Mouse (Mus musculus) thymus, postnatal 4 days (tissue): ENCODE results near the gene Plxdc1.
"Not testable (repeated sequence)": the region's sequence is repeated elsewhere in the genome, so short reads cannot be mapped to it uniquely, and the experiment has no call there.

Experiments
- DNase-seq: peaks from one replicate; pipeline ENCODE4 v3.0.0; 2021

Plxdc1 gene

DNA sequence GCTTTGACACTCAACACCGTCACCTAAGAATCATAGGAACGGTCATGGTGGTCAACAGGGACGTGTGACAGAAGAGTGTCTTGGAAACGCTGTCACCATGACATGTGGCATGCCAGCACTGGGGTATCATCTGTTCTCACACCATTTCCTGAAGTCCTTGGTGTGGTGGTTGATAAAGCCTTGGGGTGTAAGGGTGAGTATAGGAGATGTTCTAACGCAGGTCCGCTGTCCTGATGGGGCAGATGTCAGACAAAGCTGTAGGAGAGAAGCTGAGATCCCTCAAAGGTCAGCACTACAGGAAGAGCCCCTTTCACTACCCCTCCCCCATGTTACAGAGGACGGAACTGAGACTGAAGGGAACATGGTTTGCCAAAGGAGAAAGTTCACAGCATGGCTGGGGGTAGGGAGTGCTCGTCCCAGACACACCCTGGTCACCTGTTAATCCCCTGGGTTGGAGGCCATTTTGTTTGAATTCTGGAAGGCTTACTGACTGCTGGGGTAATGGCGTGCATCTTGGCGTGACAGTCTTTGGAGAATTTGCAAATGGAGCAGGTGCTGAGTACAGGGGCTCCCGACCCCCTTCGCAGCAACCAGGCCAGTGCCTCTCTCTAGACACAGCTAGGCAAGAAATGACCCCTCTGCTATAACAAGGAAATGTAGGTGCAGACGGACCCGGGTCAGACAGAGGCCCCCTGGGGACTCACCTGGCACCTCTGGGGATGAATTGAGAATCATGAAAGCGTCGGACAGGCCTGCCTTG lies 32.9 kb downstream of the Plxdc1 start:
- DNase-seq = no peak

DNA sequence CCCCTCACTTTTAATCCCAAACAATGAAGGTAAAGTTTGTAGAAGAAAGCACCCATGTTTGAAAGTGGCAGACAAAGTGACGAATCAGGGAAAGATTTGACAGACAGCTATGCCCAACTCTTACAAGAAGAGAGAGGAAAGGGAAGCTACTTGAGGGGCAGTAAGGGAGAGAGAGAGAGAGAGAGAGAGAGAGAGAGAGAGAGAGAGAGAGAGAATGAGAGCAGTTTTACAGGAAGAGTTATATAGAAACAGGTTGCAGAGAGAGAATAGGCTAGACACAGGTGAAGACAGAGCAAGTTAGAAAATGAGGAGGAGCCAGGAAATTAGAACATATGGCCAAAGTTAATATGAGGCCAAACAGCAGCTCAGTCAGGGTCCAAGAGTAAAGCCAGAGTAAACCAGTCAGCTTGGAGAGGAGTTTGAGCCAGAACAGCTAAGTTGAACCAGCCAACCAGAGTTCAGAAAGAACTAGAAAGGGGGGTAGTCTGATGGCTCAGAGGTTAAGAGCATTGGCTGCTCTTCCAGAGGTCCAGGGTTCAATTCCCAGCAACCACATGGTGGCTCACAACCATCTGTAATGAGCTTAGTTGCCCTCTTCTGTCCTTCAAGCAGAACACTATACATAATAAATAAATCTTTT lies 33.8 kb downstream of the Plxdc1 start:
- DNase-seq = no peak

DNA sequence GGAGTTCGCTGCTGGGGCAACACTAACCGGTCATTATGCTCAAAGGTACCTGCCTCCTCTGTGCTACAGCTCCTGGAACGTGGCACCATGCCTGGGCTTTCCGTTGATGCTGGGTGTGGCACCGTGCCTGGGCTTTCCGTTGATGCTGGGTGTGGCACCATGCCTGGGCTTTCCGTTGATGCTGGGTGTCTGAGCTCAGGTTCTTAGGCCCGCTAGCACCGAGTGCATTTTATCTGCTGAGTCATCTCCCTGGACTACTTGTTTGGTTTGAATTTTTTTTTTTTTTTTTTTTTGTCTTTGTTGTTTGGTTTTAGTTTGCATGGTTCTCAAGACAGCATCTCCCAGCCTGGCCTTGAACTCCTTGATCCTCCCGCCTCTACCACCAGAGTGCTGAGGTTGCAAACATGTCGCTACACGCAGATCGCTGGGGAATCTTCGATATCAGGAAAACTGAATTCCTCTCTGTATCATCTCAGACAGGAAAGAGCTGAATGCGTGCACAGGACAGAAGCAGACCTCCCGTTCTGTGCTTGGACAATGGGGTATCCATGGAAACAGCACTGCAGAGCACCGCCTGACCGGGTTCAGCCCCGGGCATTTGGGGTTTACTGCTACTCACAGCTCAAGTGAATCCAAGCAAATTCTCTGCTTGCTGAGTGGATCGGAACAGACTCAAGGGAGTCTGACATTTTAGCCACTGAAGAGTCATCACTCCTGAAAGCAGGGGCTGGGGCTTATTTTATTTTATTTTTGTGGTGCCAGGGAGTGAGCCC lies 36.4 kb downstream of the Plxdc1 start:
- DNase-seq = no peak

DNA sequence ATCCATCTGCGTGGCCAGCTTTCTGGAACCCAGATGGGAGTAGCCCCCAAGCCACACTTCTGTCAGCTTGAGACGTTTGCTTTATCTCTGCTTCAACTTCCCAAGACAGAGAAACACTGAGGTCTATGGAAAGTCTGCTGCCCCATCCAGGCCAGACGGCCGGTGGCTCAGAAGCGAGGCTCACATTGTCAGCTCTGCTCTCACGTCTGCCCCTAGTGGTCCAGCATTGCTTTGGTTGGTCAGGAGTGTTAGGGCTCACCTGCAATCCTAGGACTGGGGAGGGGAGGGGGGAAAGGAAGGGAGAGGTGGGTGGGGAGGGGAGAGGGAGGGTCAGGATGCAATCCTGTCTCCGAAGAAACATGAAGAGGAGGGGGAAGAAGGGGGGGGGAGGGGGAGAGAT lies 38.8 kb downstream of the Plxdc1 start:
- DNase-seq = peak; percentile 75

DNA sequence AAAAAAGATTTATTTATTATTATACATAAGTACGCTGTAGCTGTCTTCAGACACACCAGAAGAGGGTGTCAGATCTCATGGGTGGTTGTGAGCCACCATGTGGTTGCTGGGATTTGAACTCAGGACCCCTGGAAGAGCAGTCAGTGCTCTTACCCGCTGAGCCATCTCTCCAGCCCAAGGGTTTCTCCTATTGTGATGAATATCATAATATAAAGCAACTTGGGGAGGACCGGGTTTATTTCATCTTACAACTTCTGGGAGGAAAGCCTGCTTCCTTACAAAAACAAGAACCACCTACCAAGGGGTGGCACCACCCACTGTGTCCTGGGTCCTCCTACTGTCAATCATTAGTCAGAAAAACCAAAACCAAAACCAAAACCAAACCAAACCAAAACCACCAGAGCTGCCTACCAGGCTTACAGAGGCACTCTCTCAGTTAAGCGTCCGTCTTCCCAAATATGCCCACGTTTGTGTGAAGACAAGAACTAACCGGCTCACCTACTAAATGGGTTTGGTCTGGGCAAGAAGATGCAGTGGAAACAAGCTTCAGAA lies 40.4 kb downstream of the Plxdc1 start:
- not testable (repeated sequence) for DNase-seq

DNA sequence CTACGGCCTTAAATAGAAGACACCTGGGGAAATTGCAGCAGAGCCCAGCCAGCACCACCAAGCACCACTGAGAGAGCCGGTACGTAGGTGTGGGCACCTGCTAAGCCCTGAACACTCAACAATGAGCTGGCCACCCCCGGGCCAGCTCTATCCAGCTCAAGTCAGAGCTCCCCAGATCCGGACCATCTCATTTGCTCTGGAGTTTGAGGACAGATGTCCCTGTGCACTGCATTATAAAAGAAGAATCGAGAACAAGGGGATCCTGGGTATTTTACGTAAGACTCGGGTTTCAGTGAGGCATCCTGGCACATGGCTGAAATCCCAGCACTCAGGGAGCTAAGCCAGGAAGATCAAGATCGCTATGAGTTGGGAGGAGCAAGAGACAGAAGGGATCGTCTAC lies 41.2 kb downstream of the Plxdc1 start:
- DNase-seq = no peak

DNA sequence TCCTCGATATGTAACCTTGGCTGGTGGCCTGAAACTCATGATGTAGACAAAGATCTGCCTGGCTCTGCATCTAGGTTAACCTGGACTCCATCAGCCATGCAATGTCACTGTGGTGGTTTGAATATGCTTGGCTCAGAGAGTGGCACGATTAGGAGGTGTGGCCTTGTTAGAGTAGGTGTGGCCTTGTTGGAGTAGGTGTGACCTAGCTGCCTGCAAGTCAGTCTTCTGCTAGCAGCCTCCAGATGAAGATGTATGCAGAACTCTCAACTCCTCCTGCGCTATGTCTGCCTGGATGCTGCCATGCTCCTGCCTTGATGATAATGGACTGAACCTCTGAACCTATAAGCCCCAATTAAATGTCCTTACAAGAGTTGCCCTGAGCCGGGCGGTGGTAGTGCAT lies 43.0 kb downstream of the Plxdc1 start:
- DNase-seq = no peak

DNA sequence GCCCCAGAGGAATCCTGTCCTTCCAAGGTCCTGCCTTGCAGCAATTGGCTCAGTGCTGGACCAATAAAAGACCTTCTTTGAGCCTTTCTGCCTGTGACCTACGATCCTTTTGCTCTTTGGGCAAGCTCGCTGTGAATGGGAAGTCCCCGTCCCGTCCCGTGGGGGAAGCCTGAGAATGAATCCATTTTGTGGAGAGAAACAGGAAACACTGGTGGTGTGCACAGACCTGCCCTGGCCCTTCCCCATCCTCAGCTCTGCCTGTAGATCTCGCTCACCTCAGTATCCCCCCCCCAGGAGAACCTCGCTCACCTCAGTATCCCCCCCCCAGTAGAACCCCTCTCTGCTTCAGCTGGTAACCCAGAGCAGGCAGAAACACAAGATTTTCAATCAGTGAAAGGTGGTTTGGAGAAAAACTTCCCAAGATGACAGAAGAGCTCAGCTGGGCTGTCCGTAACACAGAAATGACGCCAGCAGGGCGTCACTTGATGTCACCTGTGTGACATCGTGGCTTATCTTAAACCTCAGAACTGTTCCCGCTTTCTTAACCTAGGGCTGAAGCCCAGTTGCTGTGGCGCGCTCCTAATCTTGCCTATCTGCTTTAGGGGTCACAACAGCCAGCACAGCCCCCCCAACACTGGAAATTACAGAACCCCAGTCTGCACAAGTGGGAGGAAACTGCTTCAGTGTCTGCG lies 43.7 kb downstream of the Plxdc1 start:
- no peak for DNase-seq

DNA sequence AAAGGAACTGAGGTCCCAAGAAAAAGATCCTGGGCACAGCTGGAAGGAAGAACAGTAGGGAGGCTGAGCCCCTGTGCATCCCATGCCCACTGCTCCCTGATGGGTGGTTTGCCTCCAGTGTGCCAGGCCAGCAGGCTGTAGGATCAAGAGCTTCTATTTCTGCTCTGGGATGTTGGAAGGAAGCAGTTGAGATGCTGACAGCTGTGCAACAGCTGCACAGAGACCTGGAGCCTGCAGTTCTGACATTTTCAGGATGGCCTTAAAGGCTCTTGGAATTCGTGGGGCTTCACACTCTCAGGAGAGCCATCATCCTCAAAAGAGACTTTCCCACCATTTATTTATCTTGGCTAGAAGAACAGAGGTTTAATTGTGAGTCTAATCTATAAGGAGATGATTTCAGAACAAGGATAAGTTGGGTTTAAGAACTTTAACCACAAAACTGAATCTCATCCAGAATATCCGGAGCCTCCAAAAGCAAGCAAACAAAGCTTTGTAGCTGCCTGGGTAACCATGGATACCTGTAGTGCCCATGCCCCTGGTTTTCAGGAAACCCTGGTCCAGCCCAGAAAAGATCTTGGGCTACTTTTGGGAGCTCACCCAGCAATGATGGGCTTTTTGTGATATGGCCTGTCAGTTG lies 48.7 kb downstream of the Plxdc1 start:
- DNase-seq = no peak

DNA sequence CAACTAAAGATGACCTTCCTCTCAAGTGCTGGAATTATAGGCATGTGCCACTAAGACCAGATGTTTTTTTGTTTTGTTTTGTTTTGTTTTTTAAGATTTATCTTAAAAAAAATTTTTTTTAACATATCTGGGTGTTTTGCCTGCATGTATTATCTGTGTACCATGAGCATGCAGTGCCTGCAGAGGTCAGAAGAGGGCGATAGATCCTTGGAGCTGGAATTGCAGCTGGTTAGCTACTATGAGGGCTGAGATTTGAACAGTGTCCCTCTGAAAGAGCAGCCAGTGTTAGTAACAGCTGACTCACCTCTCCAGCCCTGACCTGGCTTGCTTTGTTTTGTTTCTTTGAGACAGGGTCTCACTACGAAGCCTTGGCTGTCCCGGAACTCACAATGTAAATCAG lies 49.5 kb downstream of the Plxdc1 start:
- DNase-seq = peak; percentile 90

DNA sequence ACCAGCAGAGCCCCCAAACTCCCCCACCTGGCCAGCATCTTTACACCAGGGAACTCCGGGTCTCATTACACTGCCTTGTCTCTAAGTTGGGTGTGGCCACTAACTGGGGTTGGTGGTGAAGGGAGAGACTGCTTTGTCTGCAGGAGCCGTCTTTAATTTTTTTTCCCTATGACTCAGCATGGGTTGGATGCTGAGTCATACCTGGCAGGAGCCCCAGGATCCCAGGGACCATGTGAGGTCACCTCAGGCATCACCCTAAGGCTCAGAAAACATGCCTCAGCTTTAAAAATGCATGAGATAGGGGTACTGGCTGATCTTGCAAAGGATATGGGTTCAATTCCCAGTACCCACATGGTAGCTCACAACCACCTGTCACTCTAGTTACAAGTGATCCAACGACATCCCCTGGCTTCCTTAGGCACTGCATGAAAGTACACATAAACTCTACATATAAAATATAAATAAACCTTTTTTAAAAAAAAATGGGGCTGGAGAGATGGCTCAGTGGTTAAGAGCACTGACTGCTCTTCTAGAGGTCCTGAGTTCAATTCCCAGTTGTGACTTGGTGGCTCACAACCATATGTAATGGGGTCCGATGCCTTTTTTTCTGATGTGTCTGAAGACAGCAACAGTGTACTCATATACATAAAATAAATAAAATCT lies 50.2 kb downstream of the Plxdc1 start:
- no peak for DNase-seq

DNA sequence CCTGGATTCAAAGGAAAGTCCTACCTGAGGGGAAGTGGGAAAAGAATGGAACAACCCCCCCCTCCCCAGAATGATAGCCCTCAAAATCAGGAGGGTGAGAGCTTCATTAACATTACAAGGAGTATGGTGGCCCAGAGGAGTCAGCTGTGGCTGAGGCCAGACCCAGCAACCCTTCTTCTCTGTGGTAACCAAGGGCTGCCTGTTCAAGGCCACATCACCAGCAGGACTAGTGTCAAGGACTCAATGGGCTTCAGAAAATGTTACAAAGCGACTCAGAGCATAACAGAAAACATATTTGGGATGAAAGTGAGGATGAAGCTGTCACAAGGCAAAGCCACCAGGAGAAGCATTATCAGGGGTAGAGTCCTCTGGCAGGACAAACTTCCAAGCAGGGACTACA lies 52.7 kb downstream of the Plxdc1 start:
- DNase-seq = no peak

DNA sequence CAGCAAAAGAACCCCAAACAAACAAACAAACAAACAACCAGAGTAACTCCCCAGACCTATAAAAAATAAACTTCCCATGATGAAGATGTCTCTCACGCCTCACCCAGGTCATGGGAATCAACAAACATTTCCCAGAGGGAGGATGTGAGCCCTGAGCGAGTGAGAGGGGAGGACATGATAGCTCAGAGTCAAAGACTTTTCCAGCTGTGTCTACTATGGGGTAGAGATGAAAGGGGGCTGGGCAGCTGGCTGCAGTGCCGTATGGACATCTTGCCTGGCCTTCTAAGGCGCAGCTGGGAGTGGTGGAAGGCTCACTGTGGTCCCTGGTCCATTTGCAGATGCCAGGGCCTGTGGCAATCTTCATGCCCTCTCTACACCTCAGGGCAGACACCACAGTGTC lies 57.3 kb downstream of the Plxdc1 start:
- DNase-seq = no peak

DNA sequence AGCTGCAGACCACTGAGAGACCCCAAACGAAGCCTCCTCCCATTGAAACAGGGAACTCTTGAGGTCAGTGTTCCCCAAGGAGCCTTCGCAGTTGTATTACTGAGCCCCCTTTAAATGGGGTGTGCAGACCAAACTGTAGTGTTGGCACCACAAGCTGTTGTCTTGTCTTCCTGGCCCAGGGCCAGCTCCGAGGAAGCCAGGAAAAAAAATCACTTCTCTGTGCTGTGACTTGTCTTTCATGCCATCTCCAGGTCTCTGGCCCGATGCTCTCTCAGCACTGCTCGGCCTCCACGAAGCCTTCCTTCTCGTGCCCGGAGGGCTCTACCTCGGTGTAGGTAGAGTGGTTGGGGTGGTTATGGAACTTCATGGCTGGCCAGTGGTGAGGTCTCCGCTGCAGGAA lies 62.0 kb downstream of the Plxdc1 start:
- DNase-seq = no peak

DNA sequence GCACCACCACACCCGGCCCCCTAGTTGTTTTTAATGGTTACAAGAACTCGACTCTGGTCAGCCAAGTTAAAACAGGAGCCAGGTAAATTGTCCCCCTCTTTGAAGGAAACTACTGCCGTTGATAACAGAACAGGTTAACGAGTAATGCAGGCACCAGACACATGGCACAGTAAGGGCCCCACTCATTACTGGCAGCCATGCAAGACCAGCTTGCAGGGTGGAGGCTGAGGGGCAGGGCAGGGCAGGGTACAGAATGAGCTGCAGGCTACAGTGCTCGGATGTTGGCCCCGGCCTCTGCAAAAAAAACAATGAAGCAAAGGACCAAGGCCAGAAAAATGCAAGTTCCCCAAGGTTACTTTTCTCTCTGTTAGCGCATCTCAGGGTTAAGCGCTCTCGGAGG lies 62.6 kb downstream of the Plxdc1 start:
- DNase-seq = no peak

DNA sequence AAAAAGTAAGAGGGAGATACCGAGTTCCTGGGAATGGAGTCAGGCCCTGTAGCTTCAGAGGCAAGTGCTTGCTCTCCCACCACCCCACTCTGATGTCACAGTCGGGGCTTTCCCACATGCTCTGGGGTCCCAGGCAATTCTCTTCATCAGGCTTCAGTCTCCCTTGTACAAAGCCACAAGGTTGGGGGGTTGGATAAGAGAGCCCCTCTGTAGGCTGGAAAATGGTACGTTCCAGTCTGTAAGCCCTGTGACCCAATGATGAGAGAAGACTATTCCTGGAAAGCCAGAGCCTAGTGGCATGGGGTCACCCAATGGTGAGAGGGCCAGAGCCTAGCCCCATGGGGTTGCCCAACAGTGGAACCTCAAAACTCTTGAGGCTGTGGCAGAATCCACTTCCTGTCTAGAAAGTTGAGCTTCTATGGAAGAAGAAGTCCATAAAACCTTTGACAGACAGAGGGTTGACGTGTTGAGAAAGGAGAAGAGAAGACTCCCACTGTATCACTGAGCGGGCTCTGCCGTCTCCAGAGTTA lies 70.2 kb downstream of the Plxdc1 start:
- DNase-seq = no peak

DNA sequence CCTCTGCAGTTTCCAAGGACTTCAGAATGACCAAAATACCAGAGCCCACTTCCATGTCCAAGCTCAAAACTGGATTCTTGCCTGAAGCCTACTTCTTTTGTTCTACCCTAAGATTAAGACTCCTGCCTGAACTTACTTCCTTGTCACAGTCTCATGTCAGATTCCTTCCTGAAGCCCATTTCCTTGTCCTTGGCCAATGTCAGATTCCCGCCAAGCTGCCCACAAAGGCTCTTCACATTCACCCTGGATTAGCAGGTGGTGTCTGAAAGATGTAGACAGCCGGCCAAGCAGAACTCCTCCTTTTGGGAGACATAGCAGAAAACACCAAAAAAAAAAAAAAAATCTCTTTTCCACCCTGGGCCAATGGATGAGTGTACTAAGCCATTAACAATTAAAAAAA lies 70.8 kb downstream of the Plxdc1 start:
- DNase-seq = no peak

DNA sequence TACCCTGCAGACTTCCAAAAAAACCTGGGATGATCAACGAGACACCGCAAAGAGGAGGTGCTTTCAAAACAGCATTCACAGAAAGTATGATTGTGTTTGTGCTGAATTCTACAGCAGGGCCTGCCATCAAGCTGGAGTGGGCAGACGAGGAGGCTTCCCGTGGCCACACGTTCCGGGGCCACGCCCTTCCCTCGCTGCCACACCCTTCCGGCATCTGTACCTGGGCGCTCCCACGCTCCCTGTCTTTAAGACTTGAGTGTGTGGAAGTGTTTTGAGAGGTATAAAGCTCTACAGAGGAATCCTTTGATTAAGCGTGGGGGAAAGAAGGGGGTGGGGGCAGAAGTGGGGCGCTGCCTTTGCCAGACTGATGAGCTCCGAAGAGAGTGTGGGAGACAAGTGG lies 73.1 kb downstream of the Plxdc1 start:
- no peak for DNase-seq

DNA sequence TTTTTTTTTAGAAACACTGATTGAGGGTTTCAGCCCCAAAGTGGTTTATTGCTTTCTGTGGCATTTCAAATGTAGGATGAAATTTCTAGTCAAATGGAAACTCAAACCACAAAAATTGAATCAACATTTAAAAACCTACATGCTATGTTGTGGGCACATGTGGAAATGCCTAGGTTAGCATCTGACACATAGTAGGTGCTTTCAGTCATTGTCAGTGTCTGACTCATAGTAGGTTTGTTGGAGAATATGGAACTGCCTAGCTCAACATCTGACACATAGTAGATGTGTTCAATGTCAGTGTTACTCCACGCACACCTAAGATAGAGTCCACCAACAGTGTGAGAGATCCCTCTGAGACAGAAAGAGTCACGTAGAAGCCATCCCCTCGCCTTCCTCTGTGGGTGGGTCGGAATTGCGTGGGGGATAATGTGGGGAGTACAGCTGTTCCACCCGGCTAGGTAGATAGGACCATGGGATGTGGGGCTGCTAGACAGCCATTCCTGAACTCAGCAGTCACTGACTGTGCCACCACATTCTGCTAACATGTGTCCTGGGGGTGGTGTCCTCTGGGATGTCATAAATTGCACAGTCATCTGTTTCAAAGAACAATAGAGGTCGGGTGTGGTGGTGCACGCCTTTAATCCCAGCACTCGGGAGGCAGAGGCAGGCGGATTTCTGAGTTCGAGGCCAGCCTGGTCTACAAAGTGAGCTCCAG lies 77.5 kb downstream of the Plxdc1 start:
- DNase-seq = no peak

DNA sequence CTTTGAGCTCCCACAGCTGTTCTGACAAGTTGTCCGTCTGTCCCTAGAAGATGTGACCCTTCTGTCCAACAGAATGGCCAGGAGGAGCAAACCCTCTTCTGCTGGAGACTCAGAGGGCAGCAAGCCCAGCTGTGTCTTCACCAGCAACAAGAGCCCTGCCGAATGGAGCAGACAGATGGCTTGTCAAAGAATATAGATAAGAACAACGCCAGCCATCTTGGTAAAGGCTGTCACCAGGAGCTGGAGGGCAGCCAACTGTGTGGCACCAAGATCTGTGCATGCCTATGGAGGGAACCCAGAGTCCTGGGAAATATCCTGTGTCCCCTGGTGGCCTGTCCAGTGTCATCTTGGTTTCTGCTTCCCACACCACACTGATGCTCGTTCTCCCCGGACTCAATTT lies 78.3 kb downstream of the Plxdc1 start:
- no peak for DNase-seq

DNA sequence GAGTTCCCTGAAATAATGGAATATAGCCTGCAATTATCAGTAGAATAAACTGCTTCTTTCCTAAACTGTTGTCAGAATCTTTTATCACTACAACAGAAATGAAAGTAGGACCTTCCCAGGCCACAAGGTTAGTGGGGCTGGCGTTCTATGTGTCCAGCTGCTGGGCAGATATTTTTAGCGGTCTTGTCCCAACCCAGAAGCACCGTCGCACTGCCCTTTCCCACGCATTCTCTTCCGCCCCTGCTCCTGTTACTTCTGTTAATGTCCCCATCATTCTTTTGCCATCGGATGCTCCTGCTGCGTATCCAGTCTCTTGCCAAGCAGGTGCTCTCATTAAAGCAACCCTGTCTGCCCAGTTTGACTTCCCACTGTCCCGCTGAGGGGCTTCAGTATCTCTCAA lies 79.3 kb downstream of the Plxdc1 start:
- DNase-seq = no peak
